Comparison of ENCODE assay signal across 8 mouse cellular contexts in genomic region chr4:123718434-123718780, GRCm38 (mm10). TPM values are rescaled to one million over a fixed set of nuclear protein-coding genes. Genes with fewer than 3 reads are reported as not detected.
DNase-seq lines count a peak whose midpoint lies in the region; ATAC-seq and TF ChIP-seq lines count a peak whose summit lies in the region.

No protein-coding gene starts in this region.

- DNase-seq in heart, postnatal 0 days (ENCODE audit: low spot score): no peak
- no peak for DNase-seq in heart, postnatal 14 days
- no peak for DNase-seq in MEL (ENCODE audit: low read depth, low spot score)
- DNase-seq in hindbrain, embryonic 10.5 days (ENCODE audit: low spot score): no peak
- DNase-seq in midbrain, embryonic 10.5 days (ENCODE audit: low spot score): no peak
- DNase-seq in layer of hippocampus, adult 11-12 months (ENCODE audit: low spot score): no peak
- no peak for DNase-seq in frontal cortex, postnatal 10 days (ENCODE audit: low spot score in 2 of 2)
- DNase-seq in frontal cortex, postnatal 25 days (ENCODE audit: low spot score in 2 of 2): no peak

- peak overlapping the region; percentile 64 for H3K4me2 ChIP-seq in heart, postnatal 0 days (ENCODE audit: low read depth, low read length)

- no peak for TF ChIP-seq POLR2A in MEL (IDR thresholded peaks at IDR 0.05; ENCODE audit: control insufficient read depth in 1 of 2, insufficient read depth in 1 of 2, low read depth in 1 of 2, low read length in 2 of 2, poor library complexity in 1 of 2)

- 20% methylated on average over 7 of the region's 7 CpGs for WGBS in heart, postnatal 0 days
- 35% methylated on average over 7 of the region's 7 CpGs for WGBS in hindbrain, embryonic 10.5 days
- 35% methylated on average over 7 of the region's 7 CpGs for WGBS in midbrain, embryonic 10.5 days

- no peak for TF ChIP-seq RAD21 in MEL (IDR thresholded peaks at IDR 0.05; ENCODE audit: low read depth, low read length)

- 0 out of 2 replicates have a peak, but pooled peaks have one; percentile 3 for ATAC-seq in heart, postnatal 0 days (ENCODE audit: insufficient read depth, low read depth)

- no peaks in the 10 kb centered on the region for H3K9me3 ChIP-seq in heart, postnatal 0 days (replicated peaks; ENCODE audit: control insufficient read depth, low read length)
- no peaks in the 10 kb centered on the region for H3K9me3 ChIP-seq in MEL (replicated peaks; ENCODE audit: insufficient read depth, low read length)
- H3K9me3 ChIP-seq in hindbrain, embryonic 10.5 days: no peaks in the 10 kb centered on the region
- no peaks in the 10 kb centered on the region for H3K9me3 ChIP-seq in midbrain, embryonic 10.5 days (replicated peaks)

- peak overlapping the region; percentile 94 for H3K4me3 ChIP-seq in heart, postnatal 0 days (ENCODE audit: low read depth, low read length)
- H3K4me3 ChIP-seq in MEL (ENCODE audit: control insufficient read depth in 1 of 2, insufficient read depth in 1 of 2, low read depth in 2 of 2, low read length in 2 of 2): peak overlapping the region; percentile 81 to 84
- peak overlapping the region; percentile 84 for H3K4me3 ChIP-seq in hindbrain, embryonic 10.5 days
- H3K4me3 ChIP-seq in midbrain, embryonic 10.5 days: peak overlapping the region; percentile 86

- intact Hi-C loops in heart, postnatal 14 days (cut with DNase I): loop anchor here (2.0 to 10.0 kb wide), 2 partner anchors 28 to 976 kb away; partner anchors contain the start of gene Utp11

- no peaks in the 10 kb centered on the region for H3K27me3 ChIP-seq in heart, postnatal 0 days (ENCODE audit: control insufficient read depth, insufficient read depth, low read length)
- H3K27me3 ChIP-seq in MEL (ENCODE audit: control insufficient read depth in 1 of 2, insufficient read depth in 2 of 2, low read length in 2 of 2): no peaks in the 10 kb centered on the region
- no peaks in the 10 kb centered on the region for H3K27me3 ChIP-seq in hindbrain, embryonic 10.5 days (ENCODE audit: insufficient read depth, poor library complexity, severe bottlenecking)
- H3K27me3 ChIP-seq in midbrain, embryonic 10.5 days (ENCODE audit: low read depth, poor library complexity, severe bottlenecking): no peaks in the 10 kb centered on the region

- H3K79me2 ChIP-seq in MEL (ENCODE audit: control insufficient read depth, insufficient read depth, low read length, poor library complexity): peaks cover 14% of the 10 kb centered on the region

- no peaks in the 10 kb centered on the region; the same call in 1 of the 2 replicates for H3K4me1 ChIP-seq in heart, postnatal 0 days (ENCODE audit: control insufficient read depth, insufficient read depth)
- H3K4me1 ChIP-seq in MEL (ENCODE audit: control insufficient read depth in 1 of 2, insufficient read depth in 2 of 2, low read length in 2 of 2): peaks cover 0 to 11% of the 10 kb centered on the region in 2 experiments; a peak in 2 of 4 replicates
- H3K4me1 ChIP-seq in hindbrain, embryonic 10.5 days (replicated peaks): peaks cover 19% of the 10 kb centered on the region
- H3K4me1 ChIP-seq in midbrain, embryonic 10.5 days: peaks cover 19% of the 10 kb centered on the region

- H3K27ac ChIP-seq in heart, postnatal 0 days (ENCODE audit: low read depth): peak overlapping the region; percentile 91
- peak overlapping the region; percentile 95 for H3K27ac ChIP-seq in MEL (ENCODE audit: control insufficient read depth, low read depth, low read length)
- H3K27ac ChIP-seq in hindbrain, embryonic 10.5 days: peak overlapping the region; percentile 89
- H3K27ac ChIP-seq in midbrain, embryonic 10.5 days (replicated peaks): peak overlapping the region; percentile 87

- peak overlapping the region; percentile 37; the same call in 1 of the 2 replicates for H3K9ac ChIP-seq in heart, postnatal 0 days (replicated peaks; ENCODE audit: low read depth, low read length)
- peak overlapping the region; percentile 88 for H3K9ac ChIP-seq in MEL (ENCODE audit: control insufficient read depth, low read depth, low read length, poor library complexity, severe bottlenecking)

- TF ChIP-seq CTCF in heart, postnatal 0 days (IDR thresholded peaks at IDR 0.05; ENCODE audit: low read depth): no peak
- TF ChIP-seq CTCF in MEL (IDR thresholded peaks at IDR 0.05 in 2 of 3, conservative IDR thresholded peaks at IDR 0.05 in 1 of 3; ENCODE audit: control insufficient read depth in 1 of 3, insufficient read depth in 1 of 3, low read depth in 2 of 3, low read length in 3 of 3, poor library complexity in 1 of 3, severe bottlenecking in 1 of 3): no peak

- peaks cover 20% of the 10 kb centered on the region for H3K36me3 ChIP-seq in heart, postnatal 0 days (replicated peaks; ENCODE audit: control insufficient read depth, insufficient read depth, low read length)
- peaks cover 6 to 9% of the 10 kb centered on the region in 2 experiments for H3K36me3 ChIP-seq in MEL (ENCODE audit: control insufficient read depth in 1 of 2, insufficient read depth in 2 of 2, low read length in 2 of 2)
- H3K36me3 ChIP-seq in hindbrain, embryonic 10.5 days: peaks cover 23% of the 10 kb centered on the region
- peaks cover 22% of the 10 kb centered on the region for H3K36me3 ChIP-seq in midbrain, embryonic 10.5 days

- TF ChIP-seq EP300 in heart, postnatal 0 days (IDR thresholded peaks at IDR 0.05; ENCODE audit: low read depth): no peak
- 0 out of 4 replicates have a peak, but pooled peaks of 1 of the 2 experiments have one; percentile 27 for TF ChIP-seq EP300 in MEL (IDR thresholded peaks at IDR 0.05; ENCODE audit: low read depth in 1 of 2, low read length in 2 of 2)

TF ChIP-seq in MEL, 35 proteins besides CTCF, POLR2A, EP300 and RAD21:
- TF ChIP-seq MYC (IDR thresholded peaks at IDR 0.05; ENCODE audit: low read depth, low read length) (peak; percentile 70; the same call in 1 of the 2 replicates), NELFE (IDR thresholded peaks at IDR 0.05; ENCODE audit: low read depth, low read length) (no peak)

RNA-seq across cellular contexts. Expression of gene Ndufs5, which starts 0.4 kb away (rescaled TPM):
- total RNA-seq in heart, postnatal 0 days (2014; rRNA removed; ENCODE audit: low replicate concordance): 144 and 214 TPM in 2 replicates
- 953 and 982 TPM in 2 replicates for polyA plus RNA-seq in heart, postnatal 0 days (2015; fragmentation: Nextera tagmentation; extraction: Ambion mirVana)
- total RNA-seq in heart, postnatal 14 days (2021): 100 to 1,000 TPM; 370 to 409 TPM
- 230 and 252 TPM in 2 replicates for total RNA-seq in MEL (2012; rRNA removed)
- polyA plus RNA-seq in MEL (2012; ENCODE audit: insufficient read depth in 1 of 2, insufficient read length in 2 of 2, low read depth in 1 of 2, low replicate concordance in 2 of 2, missing spikeins in 1 of 2): 100 to 1,000 TPM in 1 of 2 experiments, not detected in 1; 155 TPM
- 349 and 378 TPM in 2 replicates for polyA plus RNA-seq in hindbrain, embryonic 10.5 days (2016; fragmentation: Nextera tagmentation; extraction: Ambion mirVana)
- polyA plus RNA-seq in midbrain, embryonic 10.5 days (2016; fragmentation: Nextera tagmentation; extraction: Ambion mirVana): 328 and 330 TPM in 2 replicates

RNA-seq across cellular contexts. Expression of gene Akirin1, which starts 31.7 kb away (rescaled TPM):
- 33.5 and 65.5 TPM in 2 replicates for total RNA-seq in heart, postnatal 0 days (2014; rRNA removed; ENCODE audit: low replicate concordance)
- polyA plus RNA-seq in heart, postnatal 0 days (2015; fragmentation: Nextera tagmentation; extraction: Ambion mirVana): 43.4 and 54.2 TPM in 2 replicates
- 10 to 100 TPM; 27.8 to 32.0 TPM for total RNA-seq in heart, postnatal 14 days (2021)
- total RNA-seq in MEL (2012; rRNA removed): 52.9 and 53.3 TPM in 2 replicates
- 10 to 100 TPM in 1 of 2 experiments, not detected in 1; 46.3 TPM for polyA plus RNA-seq in MEL (2012; ENCODE audit: insufficient read depth in 1 of 2, insufficient read length in 2 of 2, low read depth in 1 of 2, low replicate concordance in 2 of 2, missing spikeins in 1 of 2)
- polyA plus RNA-seq in hindbrain, embryonic 10.5 days (2016; fragmentation: Nextera tagmentation; extraction: Ambion mirVana): 66.7 and 78.6 TPM in 2 replicates
- polyA plus RNA-seq in midbrain, embryonic 10.5 days (2016; fragmentation: Nextera tagmentation; extraction: Ambion mirVana): 70.1 and 73.4 TPM in 2 replicates

RNA-seq across cellular contexts. Expression of gene Macf1, which starts 34.2 kb away (rescaled TPM):
- total RNA-seq in heart, postnatal 0 days (2014; rRNA removed; ENCODE audit: low replicate concordance): 236 and 250 TPM in 2 replicates
- 40.2 and 41.4 TPM in 2 replicates for polyA plus RNA-seq in heart, postnatal 0 days (2015; fragmentation: Nextera tagmentation; extraction: Ambion mirVana)
- total RNA-seq in heart, postnatal 14 days (2021): 100 to 1,000 TPM; 271 to 291 TPM
- total RNA-seq in MEL (2012; rRNA removed): 60.8 and 64.6 TPM in 2 replicates
- polyA plus RNA-seq in MEL (2012; ENCODE audit: insufficient read depth in 1 of 2, insufficient read length in 2 of 2, low read depth in 1 of 2, low replicate concordance in 2 of 2, missing spikeins in 1 of 2): 10 to 100 TPM; 18.5 to 71.4 TPM
- polyA plus RNA-seq in hindbrain, embryonic 10.5 days (2016; fragmentation: Nextera tagmentation; extraction: Ambion mirVana): 36.5 and 42.3 TPM in 2 replicates
- polyA plus RNA-seq in midbrain, embryonic 10.5 days (2016; fragmentation: Nextera tagmentation; extraction: Ambion mirVana): 39.2 and 46.2 TPM in 2 replicates
